Mouse (Mus musculus): ENCODE results near the gene Vmn1r191.
"Not testable (repeated sequence)": the region's sequence is repeated elsewhere in the genome, so short reads cannot be mapped to it uniquely, and the experiment has no call there.

Vmn1r191 gene

DNA sequence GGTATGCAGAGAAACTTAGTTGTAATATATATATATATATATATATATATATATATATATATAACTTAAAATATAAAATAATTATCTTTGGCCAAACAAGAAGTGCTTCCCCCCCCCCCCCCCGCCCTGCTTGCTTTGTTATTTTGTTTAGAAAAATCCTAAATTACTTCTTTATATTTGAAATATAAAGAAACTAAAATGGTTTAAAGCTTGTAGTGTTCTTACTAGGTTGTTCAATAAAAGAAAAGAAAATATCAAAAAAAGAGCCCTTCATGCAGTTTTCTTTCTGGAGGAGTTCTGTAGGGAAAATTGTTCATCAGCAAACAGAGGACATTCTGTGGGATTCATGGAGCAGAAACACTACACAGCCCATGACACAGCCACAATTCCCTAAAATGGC is at the start of gene Vmn1r191:
Gene Vmn1r191 (minus strand): TSS at position 101 of the 400 bp plus-strand sequence.
- DNase-seq (ENCODE audit: low spot score in 2 of 2): no peak

DNA sequence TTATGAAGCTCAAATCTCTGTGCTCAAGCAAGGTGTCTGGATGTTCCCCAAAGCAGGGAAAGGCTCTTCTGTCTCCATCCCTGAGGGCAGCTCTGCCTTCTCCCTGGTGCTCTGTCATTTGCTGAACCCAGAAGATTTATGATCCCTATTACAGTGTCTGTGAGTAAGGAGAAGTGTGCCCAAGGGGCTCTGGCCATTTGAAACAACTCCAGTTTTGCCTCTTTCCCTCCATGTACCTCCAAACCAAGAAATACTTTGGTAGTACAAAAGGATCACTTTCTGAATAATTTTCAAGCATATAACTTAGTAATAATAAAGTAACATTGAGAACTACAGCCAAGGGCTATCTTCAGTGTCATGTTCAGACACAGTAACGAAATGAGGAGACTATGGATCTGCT is 39.3 kb upstream of the Vmn1r191 start, which contains the start of gene Vmn1r193:
Gene Vmn1r193 (minus strand): TSS at position 101 of the 400 bp plus-strand sequence.
- not testable (repeated sequence) for DNase-seq (ENCODE audit: low spot score in 2 of 2)

DNA sequence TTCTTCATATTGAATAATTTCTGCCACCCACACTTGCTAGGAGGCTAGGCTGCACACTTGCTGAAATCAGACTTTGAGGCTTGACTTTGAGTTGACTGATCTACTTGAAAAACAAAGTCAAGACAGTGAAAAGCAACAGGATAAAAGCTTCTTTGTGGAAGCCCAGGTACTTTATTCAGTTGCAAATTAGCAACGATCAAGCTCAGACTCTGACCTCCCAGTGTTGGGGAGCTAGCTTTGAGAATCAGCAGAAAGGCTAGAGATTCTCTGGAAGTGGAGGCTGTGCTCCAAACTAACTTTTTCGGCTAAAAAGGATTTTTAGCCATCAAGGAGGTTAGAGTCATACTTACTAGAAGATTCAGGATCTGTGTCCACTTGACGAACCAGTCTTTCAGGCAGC is 9.0 kb upstream of the Vmn1r191 start:
- DNase-seq (ENCODE audit: low spot score in 2 of 2): not testable (repeated sequence)

DNA sequence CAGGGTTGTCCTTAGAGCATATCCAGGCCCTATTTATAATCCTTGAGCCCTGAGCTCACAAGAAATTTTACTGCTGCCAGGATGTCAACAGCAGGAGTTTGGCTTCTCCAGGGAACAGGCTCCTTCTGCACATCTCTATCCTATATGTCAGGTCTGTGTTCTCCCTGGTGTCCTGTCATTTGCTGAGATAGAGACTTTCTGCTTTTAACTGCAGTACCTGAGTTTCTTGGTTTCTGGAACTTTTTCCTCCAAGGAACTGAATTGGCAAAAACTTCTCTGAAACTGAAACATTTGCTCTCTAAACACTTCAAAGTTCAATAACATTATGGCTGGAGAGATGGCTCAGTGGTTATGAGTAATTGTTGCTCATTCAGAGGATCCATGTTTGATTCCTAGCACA is 7.3 kb upstream of the Vmn1r191 start, which contains the start of gene Vmn1r192:
Gene Vmn1r192 (minus strand): TSS at position 101 of the 400 bp plus-strand sequence.
- DNase-seq (ENCODE audit: low spot score in 2 of 2): no peak

DNA sequence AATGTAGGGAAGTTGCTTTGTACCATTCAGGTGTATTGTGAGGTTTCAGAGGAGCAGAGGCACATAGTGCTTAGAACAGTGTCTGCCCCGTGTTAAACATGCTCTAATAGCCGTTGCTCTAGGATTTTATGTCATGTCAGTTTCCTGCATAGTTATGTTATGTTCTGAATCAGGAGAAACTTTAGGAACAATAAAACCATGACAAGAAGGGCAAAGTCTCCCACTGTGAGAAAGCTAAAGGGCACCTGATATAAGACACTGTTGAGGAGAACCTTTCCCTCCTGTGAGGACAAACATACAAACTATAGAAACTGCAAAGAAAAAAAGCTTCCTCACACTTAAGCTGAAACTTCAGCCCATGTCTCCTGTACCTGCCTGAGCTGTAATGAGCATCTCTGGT is 6.6 kb upstream of the Vmn1r191 start:
- no peak for DNase-seq (ENCODE audit: low spot score in 2 of 2)

DNA sequence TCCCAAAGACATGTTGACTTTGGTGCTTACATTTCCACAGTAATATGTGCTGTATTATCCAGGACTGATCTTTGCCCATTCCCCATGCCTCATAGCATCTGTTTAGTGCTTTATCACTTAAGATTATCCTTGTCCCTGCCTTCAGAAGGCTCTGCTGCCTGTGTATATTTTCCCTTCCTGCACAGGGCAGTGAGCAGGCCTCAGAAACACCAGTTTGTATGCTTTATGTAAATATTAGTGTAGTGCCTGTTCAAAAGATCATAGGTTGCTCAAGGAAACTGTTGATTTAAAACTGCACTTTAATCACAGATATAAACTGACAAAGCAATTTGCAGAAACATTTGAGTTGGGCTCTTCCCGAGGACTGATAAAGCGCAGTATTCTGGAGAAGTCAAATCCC is 5.5 kb upstream of the Vmn1r191 start:
- DNase-seq (ENCODE audit: low spot score in 2 of 2): no peak

DNA sequence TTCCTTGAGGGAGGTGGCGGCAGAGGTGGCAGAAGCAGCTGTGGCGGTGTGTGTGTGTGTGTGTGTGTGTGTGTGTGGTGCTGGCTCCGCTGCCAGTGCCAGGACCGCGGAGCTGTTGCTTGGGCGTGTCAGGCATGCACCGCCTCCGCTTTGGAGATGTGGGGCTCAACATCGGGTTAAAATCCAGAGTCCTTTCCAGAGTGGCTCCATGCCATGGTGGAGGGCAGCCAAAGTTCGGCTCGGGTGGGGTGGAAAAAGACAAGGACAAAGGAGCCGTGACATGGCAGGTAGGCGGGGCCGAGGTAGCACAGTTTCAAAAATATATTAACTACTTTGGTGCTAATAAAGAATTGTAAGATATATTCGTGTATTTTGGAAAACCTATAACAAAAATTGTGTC is 15.4 kb downstream of the Vmn1r191 start:
- no peak for DNase-seq (ENCODE audit: low spot score in 2 of 2)

DNA sequence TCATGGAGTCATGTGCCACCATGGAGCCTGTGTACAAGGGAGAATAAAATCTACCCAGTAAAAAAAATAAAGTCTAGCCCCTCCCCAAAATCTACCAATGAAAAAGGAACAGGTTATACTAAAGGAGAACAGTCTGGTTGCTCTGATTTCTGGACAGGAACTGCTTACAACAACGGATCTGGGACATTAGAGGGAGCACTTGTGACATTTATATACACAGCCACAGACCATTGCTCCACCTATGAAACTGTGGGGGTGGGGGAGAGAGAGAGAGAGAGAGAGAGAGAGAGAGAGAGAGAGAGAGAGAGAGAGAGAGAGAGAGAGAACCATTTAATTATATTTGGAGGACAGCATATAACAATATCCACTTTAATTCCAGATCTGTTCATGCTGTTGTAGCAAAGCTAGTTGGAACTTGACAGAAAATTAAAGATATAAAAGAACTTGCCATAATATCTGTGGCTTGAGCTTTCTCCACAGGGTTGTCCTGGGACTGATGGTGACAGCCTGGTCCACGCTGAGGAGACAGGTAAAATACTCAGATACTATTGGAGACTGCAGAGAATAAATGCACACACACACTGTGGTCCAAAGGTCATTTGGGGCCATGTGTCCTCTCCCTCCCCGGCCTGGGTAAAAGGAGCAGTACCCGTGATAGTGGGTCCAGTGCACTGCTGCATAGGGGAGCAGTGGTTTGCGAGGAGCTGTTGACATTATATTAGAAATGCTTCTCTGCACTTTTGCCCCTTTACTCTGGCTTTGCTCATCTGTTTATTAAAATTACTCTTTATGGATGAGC is 47.1 kb downstream of the Vmn1r191 start:
- DNase-seq (ENCODE audit: low spot score in 2 of 2): not testable (repeated sequence)

All from spleen, postnatal 14 days (tissue).